Mouse (Mus musculus) large intestine, adult 2 months (tissue): ENCODE data around the gene Cacna2d2. TPM values are rescaled to one million over a fixed set of nuclear protein-coding genes. Genes with fewer than 3 reads are reported as not detected.

Experiments
- DNase-seq: peaks from one replicate; pipeline ENCODE4 v3.0.0-alpha.2; 2012; ENCODE audit warnings: low read depth, low spot score
- WGBS: fragments of 180-500 bp; shearing (Covaris S2); methylation state at CpG from one replicate; pipeline ENCODE4 v1.1.7; 2018; 5-methylcytosine and 5-hydroxymethylcytosine counted together
- polyA plus RNA-seq: library from polyadenylated mRNA; depleted of rRNA; stranded (reverse); fragments of >200 nt; gene quantifications from 2 replicates; pipeline ENCODE4 v1.2.3, GENCODE M21; 2012

The Cacna2d2 gene
- polyA plus RNA-seq, 1 experiment, result 2.2 TPM

DNA sequence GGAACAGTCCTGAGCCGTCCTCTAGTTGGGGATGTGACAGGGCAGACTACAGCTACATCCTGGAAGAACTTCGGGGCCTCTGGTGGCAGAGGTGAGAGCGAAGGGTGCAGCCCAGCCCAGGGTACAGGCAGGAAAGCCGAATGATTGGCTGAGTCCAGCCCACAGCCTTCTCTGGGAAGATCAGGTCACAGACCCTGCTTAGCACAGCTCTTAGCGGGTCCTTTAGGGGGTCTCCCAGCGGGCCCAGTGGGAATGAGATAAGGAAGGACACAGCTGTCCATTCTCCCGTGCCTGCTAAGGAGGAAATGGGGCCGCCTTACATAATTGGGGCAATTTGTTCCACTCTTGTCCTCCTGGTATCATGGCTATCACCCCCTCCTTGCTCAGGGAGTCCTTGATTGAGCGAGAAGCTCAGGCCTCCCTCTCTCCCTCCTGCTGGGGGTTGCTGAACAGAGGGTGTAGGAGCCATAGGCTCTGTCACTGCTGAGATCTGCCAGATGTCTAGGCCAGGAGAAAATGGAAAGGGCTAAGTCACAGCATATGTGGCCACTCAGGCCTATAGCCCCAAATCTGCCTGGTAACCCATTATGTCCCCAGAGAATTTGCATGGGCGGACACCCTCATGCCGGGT, 52.6 kb downstream of the Cacna2d2 start:
- DNase-seq, result no peak
- WGBS, result 51% methylated on average over 11 of the region's 11 CpGs

DNA sequence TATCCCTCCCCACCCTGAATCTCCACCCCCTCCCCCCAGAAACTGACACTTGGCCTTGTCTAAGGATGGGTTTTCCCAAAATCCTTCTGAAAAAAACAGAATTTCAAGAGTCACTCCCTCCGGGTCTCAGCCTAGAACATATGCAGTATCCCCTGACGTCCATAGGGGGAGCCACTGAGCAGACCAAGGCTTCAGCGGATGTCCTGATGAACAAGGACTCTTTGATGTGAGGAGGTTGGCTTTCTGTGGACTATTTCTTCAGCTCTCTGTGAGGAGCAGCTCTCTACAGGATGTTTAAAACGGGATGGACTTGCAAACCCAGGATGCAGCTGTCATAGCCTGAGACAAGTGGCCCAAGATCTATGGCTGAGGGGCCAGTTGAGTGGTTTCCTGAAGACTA, 53.1 kb downstream of the Cacna2d2 start:
- 28% methylated on average over 4 of the region's 4 CpGs for WGBS
- DNase-seq, result no peak

DNA sequence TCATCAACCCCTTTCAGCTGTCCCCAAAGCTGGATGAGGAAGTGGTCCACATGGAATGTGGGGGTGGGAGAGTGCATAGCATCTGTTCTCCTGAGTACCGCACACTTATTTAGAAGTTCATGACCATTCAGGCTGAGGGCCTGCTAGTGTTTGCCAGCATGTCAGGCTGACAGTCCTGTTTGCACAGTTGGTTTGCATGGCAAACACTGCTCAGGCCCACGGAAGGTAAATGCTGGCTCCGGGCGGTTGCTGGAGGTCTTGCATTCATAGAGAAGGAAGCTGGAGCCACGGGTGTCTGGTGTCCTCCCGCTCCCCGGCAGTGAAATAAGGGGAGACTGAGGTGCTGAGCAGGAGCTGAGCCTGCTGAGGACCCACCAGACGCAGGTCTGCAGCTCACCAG, 53.7 kb downstream of the Cacna2d2 start:
- no peak for DNase-seq
- WGBS, result 44% methylated on average over 8 of the region's 8 CpGs

DNA sequence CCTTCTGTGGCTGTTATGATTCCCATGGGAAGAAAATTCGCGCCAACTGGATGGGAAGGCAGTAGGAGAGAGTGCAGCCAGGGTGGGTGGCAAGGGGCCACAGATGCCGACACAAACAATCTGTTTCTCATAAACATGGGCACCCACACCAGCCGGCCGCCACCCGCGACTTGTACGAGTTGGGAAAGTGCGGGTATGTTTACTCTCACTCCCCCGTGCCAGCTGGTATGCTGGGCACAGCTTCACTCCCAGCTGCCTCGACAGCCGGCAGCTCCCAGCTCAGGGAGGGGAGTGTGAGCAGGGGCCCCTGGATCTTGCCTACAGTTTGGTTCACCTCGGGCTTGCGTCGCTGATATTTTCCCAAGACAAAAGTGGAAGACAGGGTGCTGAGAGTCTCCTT, 57.3 kb downstream of the Cacna2d2 start:
- WGBS, result 30% methylated on average over 15 of the region's 15 CpGs
- DNase-seq, result no peak

DNA sequence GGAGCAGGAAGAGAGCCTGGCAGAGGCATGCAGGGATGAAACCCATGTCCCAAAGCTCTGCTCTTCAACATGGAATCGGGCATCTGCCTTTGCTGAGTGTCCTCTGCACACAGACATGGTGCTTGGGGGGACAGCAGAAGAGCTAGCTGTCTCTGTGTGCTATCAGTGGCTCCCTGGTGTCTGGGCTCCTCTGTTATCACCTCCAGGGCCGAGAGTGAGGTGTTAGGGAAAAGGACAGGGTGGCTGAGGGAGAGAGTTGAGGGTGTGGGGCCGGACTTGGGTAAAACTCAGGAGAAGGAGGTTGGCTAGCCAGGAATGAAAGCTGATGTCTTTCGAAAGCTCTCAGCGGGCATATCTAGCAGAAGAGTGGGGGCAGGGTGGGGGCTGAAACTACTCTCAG, 63.5 kb downstream of the Cacna2d2 start:
- WGBS, result 74% methylated on average over 5 of the region's 5 CpGs

DNA sequence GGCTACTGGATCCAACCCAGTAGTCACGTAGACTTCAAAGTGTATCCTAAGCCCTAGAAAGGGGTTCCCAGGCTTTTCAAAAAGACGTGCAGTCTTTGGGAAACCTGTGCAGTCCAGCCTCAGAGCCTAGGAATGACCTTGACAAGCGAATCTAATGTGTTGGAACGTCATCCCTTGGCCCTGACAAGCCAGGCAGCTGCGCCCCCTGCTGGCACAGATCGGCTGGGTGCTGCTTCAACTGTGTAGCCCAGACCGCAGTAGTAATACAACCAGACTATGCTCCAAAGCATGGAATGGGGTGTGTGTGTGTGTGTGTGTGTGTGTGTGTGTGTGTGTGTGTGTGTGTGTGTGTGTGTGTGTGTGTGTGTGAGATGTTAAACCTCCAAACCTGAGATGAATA, 64.1 kb downstream of the Cacna2d2 start:
- DNase-seq, result peak; percentile 18
- WGBS, result 18% methylated on average over 7 of the region's 7 CpGs

More for the DNA sequence above, 63.5 kb downstream of the Cacna2d2 start:
- DNase-seq, result no peak

DNA sequence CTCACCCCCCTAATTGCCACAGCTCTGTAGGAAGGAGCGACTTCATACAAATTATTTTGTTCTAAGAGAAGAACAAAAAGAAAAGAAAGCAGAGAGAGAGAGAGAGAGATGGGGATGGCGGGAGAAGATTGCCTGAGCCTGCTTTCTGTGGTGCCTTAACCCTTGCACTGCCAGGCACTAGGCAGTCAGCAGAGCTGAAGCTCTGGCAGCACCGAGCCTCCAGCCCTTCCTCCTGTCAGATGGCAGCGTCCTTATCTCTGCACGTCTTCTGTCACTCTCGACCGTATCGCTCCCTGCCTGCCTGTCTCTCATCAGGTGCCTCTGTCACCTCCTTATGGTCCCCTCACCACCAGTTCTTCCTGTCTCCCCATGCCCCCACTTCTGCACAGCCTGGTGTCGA, 64.7 kb downstream of the Cacna2d2 start:
- WGBS, result 38% methylated on average over 9 of the region's 9 CpGs
- DNase-seq, result no peak

DNA sequence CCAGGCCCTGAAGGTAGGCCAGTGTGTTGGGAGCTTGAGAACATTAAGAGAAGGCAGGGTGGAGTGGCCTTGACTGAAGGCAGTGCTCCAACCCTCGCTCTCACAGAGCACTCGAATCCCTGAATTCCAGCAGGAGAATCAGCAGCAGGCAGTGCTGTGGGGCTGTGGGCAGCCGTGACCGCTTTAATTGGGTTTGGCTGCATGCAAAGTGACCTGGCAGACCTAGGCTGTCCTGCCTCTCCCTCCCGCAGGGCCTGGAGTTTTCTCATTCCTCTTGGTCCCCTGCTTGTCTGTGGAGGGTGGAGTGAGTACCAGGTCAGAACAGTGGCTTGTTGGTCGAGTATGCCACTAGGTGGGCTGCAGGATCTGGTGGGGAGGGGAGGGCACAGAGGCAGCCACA, 66.2 kb downstream of the Cacna2d2 start:
- DNase-seq, result no peak
- WGBS, result 29% methylated on average over 6 of the region's 6 CpGs

DNA sequence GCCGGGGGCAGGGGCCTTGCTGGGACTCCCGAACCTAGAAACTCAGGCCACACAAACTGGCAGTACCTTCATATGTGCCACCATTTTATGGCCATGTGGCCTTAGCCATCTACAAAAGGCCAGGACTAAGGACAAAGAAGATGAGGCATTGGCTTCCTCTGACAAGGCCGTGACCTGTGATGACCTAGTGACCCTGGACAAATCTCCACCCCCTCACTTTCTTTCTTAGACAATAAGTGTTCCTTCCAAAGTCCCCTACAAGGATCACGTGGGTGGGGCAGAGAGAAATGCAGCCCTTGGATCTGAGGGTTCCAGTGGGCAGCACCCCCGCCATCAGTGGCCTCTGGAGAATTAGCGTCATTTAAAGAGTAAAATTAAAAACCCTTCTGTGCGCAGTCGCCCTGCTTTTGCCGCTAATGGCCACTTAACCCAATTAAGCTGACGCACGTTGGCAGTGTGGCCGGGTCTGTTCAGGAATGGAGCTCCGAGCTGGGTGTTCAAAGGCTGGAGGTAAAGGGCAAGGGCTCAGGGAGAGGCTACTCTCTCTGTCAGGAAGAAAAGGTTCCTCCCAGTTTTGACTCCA, 69.9 kb downstream of the Cacna2d2 start:
- 75% methylated on average over 13 of the region's 13 CpGs for WGBS
- DNase-seq, result no peak

DNA sequence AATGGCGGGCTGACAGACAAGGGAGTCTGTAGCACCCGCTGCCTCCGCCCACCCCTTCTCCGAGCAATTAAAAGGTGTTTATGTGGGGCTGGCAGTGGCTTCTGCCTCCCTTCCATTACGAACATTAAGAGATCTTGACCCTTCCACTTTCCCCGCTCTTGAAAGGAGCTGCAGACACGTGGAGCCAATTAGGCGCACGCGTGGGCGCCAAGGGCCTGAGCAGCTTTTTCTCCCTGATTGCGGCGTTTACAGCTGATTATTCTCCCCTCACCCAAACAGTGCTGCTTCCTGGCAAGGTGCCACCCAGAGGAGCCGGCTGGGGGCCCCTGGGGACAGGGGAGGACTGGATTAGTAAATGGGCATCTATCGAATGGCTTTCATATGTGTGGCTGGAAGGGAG, 71.0 kb downstream of the Cacna2d2 start:
- DNase-seq, result no peak
- WGBS, result 52% methylated on average over 15 of the region's 15 CpGs

DNA sequence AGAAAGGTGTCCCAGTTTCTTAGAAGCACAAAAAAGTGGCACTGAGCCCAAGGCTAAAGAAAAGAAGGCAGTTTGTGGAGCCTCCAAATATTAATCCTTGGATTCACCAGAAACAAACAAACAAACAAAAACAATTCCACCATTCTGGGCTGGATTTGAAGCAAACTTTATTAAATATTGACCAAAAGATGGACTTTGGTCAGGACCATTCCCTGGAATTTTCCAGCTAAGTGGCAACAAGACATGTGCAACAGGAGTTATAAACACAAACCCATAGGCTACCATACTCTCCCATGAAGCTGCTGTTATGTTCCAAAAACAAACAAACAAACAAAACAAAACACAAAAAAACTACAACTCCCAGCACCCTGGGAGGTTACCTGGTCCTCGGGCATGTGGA, 74.6 kb downstream of the Cacna2d2 start:
- no peak for DNase-seq
- WGBS, result 53% methylated on average over 1 of the region's 1 CpGs

DNA sequence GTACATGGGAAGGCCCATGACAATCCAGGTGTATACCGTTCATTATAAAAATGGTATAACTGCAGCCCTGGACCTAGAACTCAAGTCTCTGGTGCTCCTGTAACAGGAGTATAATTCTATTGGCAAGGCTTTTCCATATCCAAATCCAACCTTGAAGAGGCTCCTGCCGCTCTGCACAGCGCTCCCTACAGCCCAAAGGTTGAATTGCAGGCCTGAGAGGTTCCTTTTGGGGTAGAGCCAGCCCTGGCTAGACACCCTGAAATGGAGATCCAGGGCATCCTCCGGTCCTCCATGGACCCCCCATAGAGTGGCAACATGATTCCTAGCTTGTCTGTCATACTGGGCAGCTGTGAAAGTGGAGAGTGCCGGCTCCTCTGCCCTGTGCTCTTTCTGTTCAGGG, 79.6 kb downstream of the Cacna2d2 start:
- 55% methylated on average over 5 of the region's 5 CpGs for WGBS
- DNase-seq, result no peak

DNA sequence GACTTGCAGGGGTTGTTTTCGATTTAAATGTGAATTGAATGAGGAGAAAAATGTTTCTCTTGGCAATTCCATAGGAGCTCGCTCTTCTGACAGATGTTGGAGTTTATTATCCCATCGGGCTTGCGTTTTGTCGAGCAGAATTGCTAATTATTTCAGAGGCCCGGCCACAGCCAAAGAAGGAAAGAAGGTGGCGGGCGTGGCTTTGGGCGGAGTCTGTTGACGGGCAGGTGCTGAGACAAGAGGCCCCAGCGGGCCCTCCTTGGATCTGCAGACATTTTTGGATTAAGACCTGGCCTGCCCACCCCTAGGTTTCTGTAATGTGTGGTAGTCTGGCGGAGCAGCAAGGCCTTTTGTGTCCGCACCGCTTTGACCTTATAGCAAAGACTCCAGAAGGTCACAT, 80.2 kb downstream of the Cacna2d2 start:
- 23% methylated on average over 14 of the region's 14 CpGs for WGBS
- no peak for DNase-seq

DNA sequence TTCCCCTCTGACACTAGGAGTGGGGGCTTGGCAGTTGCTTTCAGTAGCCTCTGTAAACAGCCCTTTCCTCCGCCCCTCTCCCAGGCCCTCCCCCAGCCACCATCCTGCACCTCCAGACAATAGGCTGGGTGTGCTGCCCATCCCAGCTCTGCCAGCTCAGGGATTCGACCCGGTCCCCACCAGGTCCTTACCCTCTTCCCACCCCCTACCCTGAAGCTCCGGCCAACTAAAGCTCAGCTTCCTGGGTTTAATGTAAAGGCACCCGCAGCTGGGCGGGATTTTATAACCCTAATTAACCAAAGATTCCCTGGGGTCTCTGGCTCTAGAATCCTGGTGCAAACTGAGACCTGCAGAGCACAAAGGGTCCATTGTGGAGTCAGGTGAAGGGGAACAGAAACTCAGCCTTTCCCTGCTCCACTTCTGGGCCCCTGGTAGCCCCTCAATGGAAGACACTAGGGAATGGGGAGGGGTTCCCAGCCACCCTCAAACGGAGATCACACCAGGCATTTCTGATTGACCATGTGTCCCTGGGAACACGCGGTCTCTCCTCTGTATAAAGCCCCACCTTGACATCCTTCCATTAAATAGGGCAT, 81.2 kb downstream of the Cacna2d2 start:
- WGBS, result 18% methylated on average over 9 of the region's 9 CpGs
- no peak for DNase-seq

DNA sequence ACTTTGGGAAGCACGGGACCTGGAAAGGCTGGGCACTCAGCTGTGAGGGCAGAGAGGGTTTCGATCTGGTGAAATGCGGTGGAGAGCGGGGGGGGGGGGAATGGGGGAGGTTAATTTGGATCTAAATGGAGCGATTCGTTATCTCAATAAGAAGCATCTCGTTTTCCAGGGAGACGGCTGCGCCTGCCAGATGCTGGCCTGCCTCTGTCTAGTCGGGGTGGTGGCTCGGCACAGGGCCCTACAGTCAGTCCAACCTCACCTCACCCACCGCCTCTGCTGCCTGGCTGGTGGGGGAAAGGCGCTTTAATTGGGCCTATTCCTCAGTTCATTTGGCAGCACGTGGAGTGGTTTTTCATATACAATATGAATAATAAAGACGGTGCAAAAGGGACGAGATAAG, 81.9 kb downstream of the Cacna2d2 start:
- DNase-seq, result no peak
- WGBS, result 41% methylated on average over 16 of the region's 16 CpGs

DNA sequence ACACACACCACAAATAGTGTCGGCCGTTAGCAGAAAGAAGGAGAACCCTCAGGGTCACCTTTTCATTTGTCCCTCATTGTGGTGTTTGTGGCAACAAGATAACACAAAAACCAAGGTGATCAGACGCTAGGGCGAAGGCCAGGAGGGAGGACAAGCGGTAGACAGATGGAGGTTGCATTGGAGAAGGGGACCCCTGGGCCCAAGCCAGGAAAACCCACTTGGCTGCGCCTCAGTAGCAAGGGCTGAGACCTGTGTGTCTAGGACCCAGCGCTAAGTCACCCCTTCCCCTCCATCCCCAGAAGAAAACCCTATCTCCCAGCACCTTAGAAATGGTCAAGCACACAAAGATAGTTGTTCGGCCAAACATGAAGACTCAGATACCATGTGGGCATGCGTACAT, 82.6 kb downstream of the Cacna2d2 start:
- 89% methylated on average over 9 of the region's 9 CpGs for WGBS
- no peak for DNase-seq

DNA sequence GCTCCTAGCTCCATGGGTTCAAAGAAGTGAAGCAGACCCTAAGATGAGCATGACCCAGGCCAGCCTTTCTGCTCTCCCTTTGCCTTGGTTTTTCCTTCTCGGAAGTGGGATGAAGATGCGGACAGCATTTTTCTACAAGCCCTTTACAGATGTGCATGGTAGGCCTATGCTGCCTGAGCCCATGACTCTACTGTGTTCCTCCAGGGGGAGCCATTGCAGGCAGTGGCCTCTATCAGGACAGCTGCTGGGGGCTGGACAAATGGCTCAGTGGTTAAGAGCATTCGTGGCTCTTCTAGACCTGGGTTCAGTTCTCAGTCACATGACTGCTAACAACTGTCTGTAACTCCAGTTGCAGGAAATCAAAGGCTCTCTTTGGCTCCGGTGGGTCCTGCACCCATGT, 83.4 kb downstream of the Cacna2d2 start:
- no peak for DNase-seq
- 70% methylated on average over 4 of the region's 4 CpGs for WGBS

DNA sequence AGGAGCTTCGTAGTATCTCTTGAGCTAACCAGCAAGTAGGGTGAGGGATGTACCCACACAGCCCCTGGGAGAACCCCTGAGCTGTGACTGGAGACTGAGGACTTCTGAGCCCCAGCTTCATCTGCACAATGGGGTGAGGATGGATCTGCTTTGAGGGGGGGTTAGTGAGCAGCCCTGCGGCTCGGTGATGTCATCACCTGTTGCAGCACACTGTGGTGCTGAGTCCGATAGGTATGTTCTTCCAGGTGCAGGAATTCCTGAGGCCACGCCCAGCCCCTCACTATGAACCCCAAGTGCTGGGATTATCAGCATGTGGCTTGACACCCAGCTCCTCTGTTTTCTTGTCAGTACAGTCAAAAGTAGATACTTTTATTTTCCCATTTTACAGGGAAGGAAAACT, 84.3 kb downstream of the Cacna2d2 start:
- no peak for DNase-seq
- 81% methylated on average over 5 of the region's 5 CpGs for WGBS

DNA sequence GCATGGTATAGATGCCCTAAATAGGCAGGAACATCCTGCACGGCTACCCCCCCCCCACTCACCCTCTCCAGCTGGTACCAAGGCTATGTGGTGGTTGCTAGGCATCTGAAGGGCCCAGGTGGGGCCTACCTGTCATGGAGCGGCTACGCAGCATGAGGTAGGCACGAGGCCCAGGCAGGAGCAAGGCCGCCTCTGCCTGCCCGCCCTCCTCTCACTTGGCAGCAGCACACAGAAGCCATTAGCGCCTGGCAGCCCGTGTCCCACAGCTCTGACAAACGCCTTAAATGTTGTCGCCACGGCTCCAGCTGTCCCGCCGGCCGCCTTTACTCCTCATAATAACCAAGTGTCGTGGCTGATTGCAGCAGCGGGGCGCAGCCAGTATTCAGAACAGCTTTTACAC, 84.9 kb downstream of the Cacna2d2 start:
- no peak for DNase-seq
- WGBS, result 61% methylated on average over 17 of the region's 17 CpGs

DNA sequence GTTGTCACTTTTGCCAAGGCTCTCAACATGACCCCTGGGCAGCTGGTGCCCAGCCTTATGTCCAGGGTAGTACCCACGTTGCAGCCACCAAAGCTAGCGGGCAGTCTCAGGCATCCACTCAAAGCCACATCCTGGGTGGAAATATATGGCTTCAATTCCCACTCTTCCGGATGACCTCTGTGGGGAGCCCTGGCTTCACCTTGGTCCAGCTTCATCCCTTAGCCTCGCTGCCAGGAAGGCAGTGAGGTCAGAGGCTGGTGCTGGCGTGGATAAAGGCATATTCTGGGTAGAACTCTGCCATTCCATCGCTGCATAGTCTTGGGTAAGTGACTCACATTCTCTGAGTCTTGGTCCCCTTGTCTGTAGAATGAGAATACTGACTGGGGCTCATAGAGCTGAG, 85.4 kb downstream of the Cacna2d2 start:
- WGBS, result 83% methylated on average over 6 of the region's 6 CpGs
- no peak for DNase-seq

DNA sequence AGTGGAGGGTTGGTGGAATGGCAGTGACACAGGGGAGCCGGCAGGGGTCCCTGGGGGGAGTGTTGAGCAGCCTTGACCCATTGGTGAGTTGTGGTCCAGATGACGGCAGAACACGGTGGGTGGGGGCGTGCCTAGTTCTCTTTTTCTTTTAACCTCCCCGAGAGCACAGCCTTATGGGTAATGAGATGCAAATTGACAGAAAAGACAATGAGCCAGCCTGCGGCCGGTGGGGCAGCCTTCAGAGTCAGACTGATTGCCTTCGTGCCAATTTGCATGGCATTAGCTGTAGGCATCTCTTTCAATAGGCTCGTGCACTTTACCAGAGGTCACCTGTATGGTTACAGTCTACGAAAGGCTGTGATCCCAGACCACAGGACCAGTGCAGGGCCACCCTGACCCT, 86.7 kb downstream of the Cacna2d2 start:
- 70% methylated on average over 10 of the region's 10 CpGs for WGBS
- no peak for DNase-seq
